Mouse (Mus musculus) small intestine, adult 2 months (tissue): Measurements from ENCODE around the gene Bcl2l15. TPM values are rescaled to one million over a fixed set of nuclear protein-coding genes. Genes with fewer than 3 reads are reported as not detected.
A peak's percentile ranks its signal among the peaks of the same experiment; 100 is the strongest.

Experiments used
- H3K27ac ChIP-seq: fragments of 200-500 bp; 2 replicates; pipeline ENCODE4 v1.5.1; 2012; ENCODE audit warnings: low read depth, low read length, control low read depth, inconsistent platforms; ENCODE audit not compliant: insufficient read depth
- H3K27me3 ChIP-seq: fragments of 200-500 bp; 2 replicates; pipeline ENCODE4 v1.6.1; 2012; ENCODE audit warnings: mild to moderate bottlenecking, moderate library complexity, low read length, inconsistent platforms; ENCODE audit not compliant: control insufficient read depth, insufficient read depth
- H3K36me3 ChIP-seq: fragments of 200-500 bp; 2 replicates; pipeline ENCODE4 v1.6.1; 2012; ENCODE audit warnings: mild to moderate bottlenecking, low read length, control low read depth, inconsistent platforms; ENCODE audit not compliant: control insufficient read depth, insufficient read depth
- H3K4me1 ChIP-seq: fragments of 200-500 bp; 2 replicates; pipeline ENCODE4 v1.6.1; 2012; ENCODE audit warnings: low read length, inconsistent platforms, mixed read lengths; ENCODE audit not compliant: control insufficient read depth, insufficient read depth, insufficient read length
- H3K4me3 ChIP-seq: fragments of 200-500 bp; 2 replicates; pipeline ENCODE4 v1.5.1; 2012; ENCODE audit warnings: low read depth, mild to moderate bottlenecking, control low read depth, inconsistent platforms, low read length, moderate library complexity
- CTCF ChIP-seq: fragments of 200-500 bp; IDR thresholded peaks from 2 replicates; pipeline ENCODE4 v1.5.1; 2012; ENCODE audit warnings: low read depth, mild to moderate bottlenecking, control low read depth, inconsistent platforms, low read length, moderate library complexity, mixed read lengths; ENCODE audit not compliant: insufficient replicate concordance, insufficient read length; ENCODE audit errors: extremely low read depth
- POLR2A ChIP-seq: fragments of 200-500 bp; IDR thresholded peaks from 2 replicates; pipeline ENCODE4 v1.6.1; 2012; ENCODE audit warnings: low read depth, mild to moderate bottlenecking, control low read depth, inconsistent platforms, low read length, moderate library complexity
- WGBS: fragments of 180-500 bp; shearing (Covaris S2); methylation state at CpG from one replicate; pipeline ENCODE4 v1.1.7; 2018; 5-methylcytosine and 5-hydroxymethylcytosine counted together
- polyA plus RNA-seq: library from polyadenylated mRNA; depleted of rRNA; stranded (reverse); fragments of >200 nt; gene quantifications from 2 replicates; pipeline ENCODE4 v1.2.3, GENCODE M21; 2012

Gene Bcl2l15
- polyA plus RNA-seq, 1 experiment: 23.5 TPM

DNA sequence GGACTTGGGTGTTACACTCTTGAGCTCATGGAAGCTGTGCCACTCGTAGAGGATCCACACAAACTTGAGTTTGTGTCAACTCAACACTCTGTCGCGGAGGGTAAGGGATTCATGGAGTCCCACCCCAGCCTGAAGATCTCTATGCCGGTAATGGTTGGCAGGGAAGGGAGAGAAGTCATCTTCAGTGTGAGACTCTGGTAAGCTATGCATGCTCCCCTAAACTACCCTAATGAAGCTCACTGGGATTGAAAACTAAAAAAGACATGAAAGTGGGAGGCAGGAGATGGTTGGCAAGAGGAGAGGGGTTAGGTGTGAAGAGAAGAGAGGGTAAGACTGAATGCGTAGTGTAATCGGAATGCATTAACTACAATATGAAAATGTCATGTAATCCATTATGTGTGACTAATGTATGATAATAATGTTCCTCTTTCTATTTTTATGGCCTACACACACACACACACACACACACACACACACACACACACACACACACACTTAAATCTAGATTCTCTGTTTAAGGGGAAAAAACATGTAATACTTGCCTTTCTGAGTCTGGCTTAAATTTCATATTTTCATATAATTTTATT lies 25.7 kb downstream of the Bcl2l15 start:
- 87% methylated on average over 6 of the region's 6 CpGs for WGBS

DNA sequence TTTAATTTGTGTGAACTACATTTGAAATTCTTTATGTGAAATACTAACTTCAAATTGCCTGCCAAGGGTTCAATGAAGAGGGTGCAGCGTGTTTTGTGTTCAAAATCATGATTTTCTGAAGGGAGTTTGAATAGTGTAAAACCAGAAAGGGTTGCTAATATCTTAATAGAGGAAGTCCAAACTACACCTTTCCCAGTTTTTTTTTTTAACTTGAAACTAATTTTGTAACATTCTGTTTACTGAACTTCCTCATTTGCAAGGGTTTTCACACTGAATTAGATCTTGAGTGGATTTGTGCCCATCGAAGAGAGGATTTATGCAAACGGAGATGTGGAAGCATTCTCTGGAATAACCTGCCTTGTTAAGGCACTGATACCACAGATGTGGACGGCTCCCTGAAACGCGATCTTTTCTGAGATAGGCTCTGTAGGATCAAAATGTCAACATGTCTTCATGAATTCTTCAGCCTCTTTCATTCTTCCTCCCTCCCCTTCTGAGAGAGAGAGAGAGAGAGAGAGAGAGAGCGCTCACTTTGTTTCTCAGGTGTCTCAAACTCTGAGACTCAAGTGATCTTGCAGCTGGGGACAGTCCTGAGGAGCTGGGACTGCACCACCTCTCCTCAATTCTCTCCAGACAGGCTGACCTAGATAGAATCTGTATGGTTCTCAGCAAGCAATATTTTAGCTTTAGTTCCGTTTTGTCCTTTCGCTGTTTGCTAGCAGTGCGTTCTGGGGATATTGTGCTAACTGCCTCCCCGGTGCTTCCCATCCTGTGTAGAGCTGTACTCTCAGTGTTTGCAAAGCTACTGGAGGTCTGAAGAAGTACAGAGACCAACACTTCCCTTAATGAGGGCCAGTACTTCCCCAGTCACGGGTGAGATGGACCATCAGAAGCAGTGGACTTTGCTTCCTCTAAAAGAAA lies 26.7 kb downstream of the Bcl2l15 start, which contains the start of gene Ptpn22:
Ptpn22 (plus strand) TSS at position 915 of the 921 bp plus-strand sequence.
- Histone ChIP-seq H3K27me3 (no peaks in the 10 kb centered on the region), H3K4me3 (peak within 1 kb of the TSS; percentile 28; the same call in 1 of the 2 replicates), H3K36me3 (0 out of 2 replicates have a peak, but pooled peaks cover 1% of the 10 kb centered on the region), H3K4me1 (peaks cover 2% of the 10 kb centered on the region; the same call in 1 of the 2 replicates), H3K27ac (peak within 1 kb of the TSS; percentile 83)
- 67% methylated on average over 12 of the region's 12 CpGs for WGBS
- TF ChIP-seq POLR2A (no peak), CTCF (no peak)

More for the DNA sequence above, 25.7 kb downstream of the Bcl2l15 start:
- Histone ChIP-seq H3K27me3 (no peaks in the 10 kb centered on the region), H3K4me1 (peaks cover 2% of the 10 kb centered on the region; the same call in 1 of the 2 replicates), H3K27ac (peak overlapping the region; percentile 77), H3K4me3 (peak overlapping the region; percentile 50), H3K36me3 (0 out of 2 replicates have a peak, but pooled peaks cover 2% of the 10 kb centered on the region)
- TF ChIP-seq POLR2A (no peak), CTCF (no peak)

GRCm38 (mm10) chr3:103859851-103860391 lies 27.5 kb downstream of the Bcl2l15 start:
- WGBS: 62% methylated on average over 6 of the region's 6 CpGs
- peaks cover 2% of the 10 kb centered on the region; the same call in 1 of the 2 replicates for H3K4me1 ChIP-seq
- 0 out of 2 replicates have a peak, but pooled peaks cover 1% of the 10 kb centered on the region for H3K36me3 ChIP-seq
- H3K27ac ChIP-seq: peak overlapping the region; percentile 83
- TF ChIP-seq POLR2A (peak; percentile 31; the same call in 1 of the 2 replicates), CTCF (no peak)
- H3K4me3 ChIP-seq: peak overlapping the region; percentile 28; the same call in 1 of the 2 replicates
- H3K27me3 ChIP-seq: no peaks in the 10 kb centered on the region

- 55% methylated on average over 4 of the region's 4 CpGs for WGBS
- Histone ChIP-seq H3K27ac (no peak overlapping the region), H3K4me3 (no peak overlapping the region), H3K4me1 (peaks cover 4% of the 10 kb centered on the region; the same call in 1 of the 2 replicates), H3K27me3 (no peaks in the 10 kb centered on the region), H3K36me3 (0 out of 2 replicates have a peak, but pooled peaks cover 1% of the 10 kb centered on the region)
- TF ChIP-seq POLR2A: no peak
- no peak for TF ChIP-seq CTCF
These were observed 30.4 kb downstream of the Bcl2l15 start for GRCm38 (mm10) chr3:103862721-103863220.

- 0 out of 2 replicates have a peak, but pooled peaks cover 1% of the 10 kb centered on the region for H3K36me3 ChIP-seq
- 0 out of 2 replicates have a peak overlapping the region, but pooled peaks have one; percentile 22 for H3K27ac ChIP-seq
- 36% methylated on average over 6 of the region's 6 CpGs for WGBS
- peaks cover 2% of the 10 kb centered on the region; the same call in 1 of the 2 replicates for H3K4me1 ChIP-seq
- H3K27me3 ChIP-seq: no peaks in the 10 kb centered on the region
- no peak for TF ChIP-seq POLR2A
- H3K4me3 ChIP-seq: 0 out of 2 replicates have a peak overlapping the region, but pooled peaks have one; percentile 14
These were observed 31.8 kb downstream of the Bcl2l15 start for GRCm38 (mm10) chr3:103864200-103864599.

DNA sequence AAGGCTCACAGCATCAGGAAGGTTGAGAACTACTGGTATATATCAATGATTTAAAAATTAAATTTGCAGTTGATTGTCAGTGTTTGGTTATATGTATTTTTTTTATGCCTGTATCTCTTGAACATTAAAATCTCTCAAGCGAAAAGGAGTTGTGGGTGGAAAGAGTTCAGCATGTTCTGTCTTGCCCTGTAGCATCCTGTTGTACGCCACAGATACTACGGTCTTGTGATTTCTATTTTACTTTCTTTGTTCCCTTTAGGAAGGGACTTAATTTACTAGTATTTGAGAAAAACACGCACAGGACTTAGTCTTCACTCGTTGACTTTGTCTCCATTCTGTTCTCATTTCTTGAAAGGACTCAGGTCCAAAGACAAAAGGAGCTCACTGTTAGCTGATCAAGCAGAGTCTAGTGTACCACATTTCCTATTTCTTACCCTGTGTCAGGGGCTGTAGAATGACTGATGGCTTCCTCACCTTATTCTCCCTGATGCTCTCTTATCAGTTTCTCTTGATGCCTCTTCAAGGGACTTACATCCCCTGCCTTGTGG lies 35.1 kb downstream of the Bcl2l15 start:
- Histone ChIP-seq H3K4me1 (peaks cover 2% of the 10 kb centered on the region; the same call in 1 of the 2 replicates), H3K36me3 (peaks cover 3% of the 10 kb centered on the region; the same call in 1 of the 2 replicates), H3K4me3 (no peak overlapping the region), H3K27me3 (no peaks in the 10 kb centered on the region), H3K27ac (peak overlapping the region; percentile 70)
- TF ChIP-seq CTCF: no peak
- TF ChIP-seq POLR2A: no peak
- 85% methylated on average over 5 of the region's 5 CpGs for WGBS

DNA sequence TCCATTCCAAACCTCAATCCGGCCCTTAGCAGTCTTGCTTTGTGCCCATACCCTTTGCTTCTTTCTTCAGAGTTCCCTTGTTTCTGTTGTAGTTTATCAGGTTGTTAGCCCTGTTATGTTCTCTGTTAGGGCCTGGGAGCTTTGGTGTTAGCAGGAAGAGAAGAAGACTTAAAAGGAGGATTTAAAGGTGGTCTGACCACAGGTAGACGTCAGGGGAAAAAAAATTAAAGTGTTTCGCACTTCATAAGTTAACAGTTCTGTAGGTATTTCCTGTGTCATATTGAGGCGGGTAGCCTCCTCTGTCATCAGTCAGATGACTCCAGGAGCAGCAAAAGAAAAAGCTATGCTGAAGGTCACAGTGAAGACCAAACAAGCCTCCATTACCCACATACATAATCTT lies 35.6 kb downstream of the Bcl2l15 start:
- Histone ChIP-seq H3K27ac (peak overlapping the region; percentile 70), H3K27me3 (no peaks in the 10 kb centered on the region), H3K4me1 (peaks cover 2% of the 10 kb centered on the region; the same call in 1 of the 2 replicates), H3K4me3 (no peak overlapping the region), H3K36me3 (peaks cover 3% of the 10 kb centered on the region; the same call in 1 of the 2 replicates)
- TF ChIP-seq POLR2A (no peak), CTCF (no peak)
- WGBS: 79% methylated on average over 4 of the region's 4 CpGs
